Mouse (Mus musculus): Measurements from ENCODE around the gene Chic1.

Gene Chic1

DNA sequence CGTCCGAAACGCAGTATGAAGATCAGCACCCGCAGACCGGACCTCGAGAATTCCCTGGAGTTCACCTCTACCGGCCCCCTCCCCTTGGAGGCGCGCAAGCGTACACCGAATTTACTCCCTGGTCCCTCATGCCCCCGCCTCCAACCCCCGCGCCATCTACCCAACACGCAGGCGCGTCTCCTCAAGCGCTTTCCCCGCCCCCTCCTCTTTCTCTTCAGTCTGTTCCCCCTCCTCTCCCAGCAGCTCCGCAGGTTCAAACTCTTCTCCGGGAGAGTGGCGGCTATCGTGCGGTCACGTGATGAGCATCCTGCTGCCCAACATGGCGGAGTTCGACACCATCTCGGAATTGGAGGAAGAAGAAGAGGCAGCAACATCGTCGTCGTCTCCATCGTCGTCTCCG lies at the start of gene Chic1:
TSS of gene Chic1 (plus strand) at position 190 of the 400 bp plus-strand sequence.
- peak; percentile 83 for DNase-seq (ENCODE audit: low spot score)

GRCm38 (mm10) chrX:103308262-103308661 lies 48.0 kb upstream of the Chic1 start:
- DNase-seq (ENCODE audit: low spot score) = no peak

DNA sequence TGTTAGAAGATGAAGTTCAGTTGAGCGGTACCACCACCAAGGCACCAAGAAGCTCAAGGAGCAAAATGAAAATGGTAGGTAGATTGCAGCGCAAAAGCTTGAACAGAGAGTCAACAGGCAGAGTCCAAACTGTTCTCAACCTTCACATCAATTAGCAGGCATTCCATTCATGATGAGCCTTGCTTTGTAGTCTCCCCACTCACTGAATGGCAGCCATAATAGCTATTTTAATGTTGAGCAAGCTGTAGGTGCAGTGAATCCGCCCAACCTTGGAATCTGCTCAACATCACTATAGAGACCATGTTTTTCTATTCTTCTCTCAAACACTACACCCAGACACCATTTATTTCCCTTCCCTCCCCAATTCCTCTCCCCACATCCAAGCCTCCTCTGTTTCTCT lies 44.6 kb upstream of the Chic1 start:
- no peak for DNase-seq (ENCODE audit: low spot score)

- DNase-seq (ENCODE audit: low spot score) = no peak
Observed at GRCm38 (mm10) chrX:103314146-103314545, 42.1 kb upstream of the Chic1 start.

DNA sequence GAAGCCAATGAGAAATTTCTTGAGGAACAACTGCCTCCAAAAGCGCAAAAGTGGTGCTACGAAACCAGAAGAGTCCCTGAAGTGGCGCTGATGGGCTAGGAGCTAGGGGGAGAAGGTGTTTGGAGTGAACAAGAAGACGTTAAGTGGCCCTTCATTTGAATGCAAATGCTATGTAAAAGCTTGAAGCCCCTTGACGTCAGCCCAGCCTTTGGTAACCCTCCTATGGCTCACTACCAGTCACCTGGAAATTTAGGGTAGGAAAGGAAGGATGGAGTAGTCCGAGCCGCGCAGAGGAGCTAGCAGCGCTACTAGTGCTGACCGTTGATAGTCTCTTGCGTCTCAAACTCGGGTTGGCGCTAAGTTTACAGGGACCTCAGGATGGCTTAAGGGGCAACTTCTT lies 35.1 kb upstream of the Chic1 start, which contains the start of gene Cdx4:
TSS of gene Cdx4 (plus strand) at position 253 of the 400 bp plus-strand sequence.
- DNase-seq (ENCODE audit: low spot score) = peak; percentile 9

GRCm38 (mm10) chrX:103325900-103326299 lies 30.4 kb upstream of the Chic1 start:
- DNase-seq (ENCODE audit: low spot score) = no peak

- DNase-seq (ENCODE audit: low spot score) = no peak
Observed at GRCm38 (mm10) chrX:103329386-103329785, 26.9 kb upstream of the Chic1 start.

- no peak for DNase-seq (ENCODE audit: low spot score)
Observed at GRCm38 (mm10) chrX:103331125-103331858, 25.0 kb upstream of the Chic1 start.

DNA sequence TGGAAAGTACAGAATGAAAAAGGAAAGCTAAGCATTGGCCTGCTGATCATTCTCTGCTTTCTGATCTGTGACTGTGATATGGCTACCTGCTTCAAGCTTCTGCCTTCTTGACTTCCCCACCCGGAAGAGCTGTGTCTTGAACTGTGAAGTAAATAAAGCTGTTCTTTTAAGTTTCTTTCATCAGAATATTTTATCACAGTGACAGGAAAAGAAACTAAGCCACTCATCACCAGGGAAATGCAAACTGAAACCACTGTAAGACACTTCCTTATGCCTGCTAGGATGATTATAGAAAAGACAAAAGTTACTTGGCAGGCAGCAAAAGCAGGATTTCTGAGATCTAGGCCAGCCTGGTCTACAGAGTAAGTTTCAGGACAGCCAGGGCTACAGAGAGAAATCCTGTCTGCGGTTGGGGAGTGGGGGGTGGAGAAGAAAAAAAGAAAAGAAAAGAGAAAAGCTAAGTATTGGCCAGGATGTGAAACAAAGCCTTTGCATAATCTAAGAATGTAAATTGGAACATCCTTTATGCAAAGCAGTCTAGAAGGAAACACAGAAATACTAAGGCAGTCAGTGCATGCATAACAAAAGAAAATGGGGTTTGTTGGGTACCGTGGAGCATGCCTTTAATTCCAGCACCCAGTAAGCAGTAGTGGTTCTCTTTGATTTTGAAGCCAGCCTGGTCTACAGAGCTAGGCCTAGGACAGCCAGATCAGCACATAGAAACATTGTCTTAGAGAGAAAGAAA lies 14.7 kb upstream of the Chic1 start:
- DNase-seq (ENCODE audit: low spot score) = no peak

GRCm38 (mm10) chrX:103355784-103356183 lies 492 bp upstream of the Chic1 start:
- no peak for DNase-seq (ENCODE audit: low spot score)

DNA sequence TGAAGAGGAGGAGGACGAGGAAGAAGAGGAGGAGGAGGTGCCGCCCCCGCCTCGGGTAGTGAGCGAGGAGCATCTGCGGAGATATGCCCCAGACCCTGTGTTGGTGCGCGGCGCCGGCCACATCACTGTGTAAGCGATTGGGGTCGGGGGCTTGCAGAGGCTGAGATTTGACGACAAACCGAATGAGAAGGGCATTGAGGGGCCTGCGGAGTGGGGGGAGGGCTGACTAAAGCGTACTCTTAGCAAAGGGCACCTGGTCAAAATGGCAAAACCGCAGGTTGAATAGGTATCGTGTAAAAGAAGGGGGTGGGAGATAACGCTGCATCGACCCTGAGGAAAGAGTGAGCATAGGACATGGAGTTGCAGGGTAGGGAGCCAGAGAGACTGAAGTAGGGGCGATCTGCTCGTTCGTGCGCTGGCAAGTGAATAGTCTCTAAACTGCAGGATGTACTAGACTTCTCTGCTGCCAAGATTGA lies 523 bp downstream of the Chic1 start:
- DNase-seq (ENCODE audit: low spot score) = peak; percentile 21

GRCm38 (mm10) chrX:103366201-103366600 lies 9.9 kb downstream of the Chic1 start:
- DNase-seq (ENCODE audit: low spot score) = peak; percentile 34

- DNase-seq (ENCODE audit: low spot score) = no peak
Observed at GRCm38 (mm10) chrX:103368650-103369049, 12.4 kb downstream of the Chic1 start.

- DNase-seq (ENCODE audit: low spot score) = no peak
Observed at GRCm38 (mm10) chrX:103371221-103371620, 14.9 kb downstream of the Chic1 start.

DNA sequence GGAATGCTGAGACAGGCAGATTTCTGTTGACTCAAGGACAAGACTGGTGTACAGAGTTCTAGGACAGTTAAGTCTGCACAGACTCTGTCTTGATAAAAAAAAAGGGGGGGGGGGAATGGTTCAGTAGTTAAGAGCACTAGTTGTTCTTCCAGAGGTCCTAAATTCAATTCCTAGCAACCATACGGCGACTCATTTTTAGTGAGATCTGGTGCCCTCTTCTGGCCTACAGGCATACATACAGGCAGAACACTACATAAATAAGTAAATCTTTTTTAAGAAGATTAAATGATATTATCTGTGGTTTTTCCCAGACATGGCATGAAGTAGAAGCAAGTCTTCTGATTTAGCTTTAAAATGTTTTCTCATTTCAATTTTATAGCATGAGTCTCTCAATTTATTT lies 15.4 kb downstream of the Chic1 start:
- DNase-seq (ENCODE audit: low spot score) = peak; percentile 44

- peak; percentile 19 for DNase-seq (ENCODE audit: low spot score)
Observed at GRCm38 (mm10) chrX:103374250-103374649, 18.0 kb downstream of the Chic1 start.

DNA sequence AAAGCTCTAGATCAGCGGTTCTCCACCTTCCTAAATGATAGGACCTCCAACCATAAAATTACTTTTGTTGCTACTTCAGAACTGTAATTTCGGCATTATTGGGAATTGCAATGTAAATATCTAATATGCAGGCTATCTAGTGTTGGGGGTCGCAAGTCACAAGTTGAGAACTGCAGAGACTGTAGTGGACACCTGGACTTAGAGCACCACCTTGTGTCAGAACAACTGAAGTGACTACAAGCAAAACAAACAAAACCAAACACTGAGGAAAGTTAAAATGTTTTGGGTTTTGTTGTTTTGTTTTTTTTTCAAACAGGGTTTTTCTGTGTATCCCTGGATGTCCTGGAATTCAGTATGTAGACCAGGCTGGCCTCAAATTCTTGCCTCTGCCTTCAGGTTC lies 28.3 kb downstream of the Chic1 start:
- no peak for DNase-seq (ENCODE audit: low spot score)

DNA sequence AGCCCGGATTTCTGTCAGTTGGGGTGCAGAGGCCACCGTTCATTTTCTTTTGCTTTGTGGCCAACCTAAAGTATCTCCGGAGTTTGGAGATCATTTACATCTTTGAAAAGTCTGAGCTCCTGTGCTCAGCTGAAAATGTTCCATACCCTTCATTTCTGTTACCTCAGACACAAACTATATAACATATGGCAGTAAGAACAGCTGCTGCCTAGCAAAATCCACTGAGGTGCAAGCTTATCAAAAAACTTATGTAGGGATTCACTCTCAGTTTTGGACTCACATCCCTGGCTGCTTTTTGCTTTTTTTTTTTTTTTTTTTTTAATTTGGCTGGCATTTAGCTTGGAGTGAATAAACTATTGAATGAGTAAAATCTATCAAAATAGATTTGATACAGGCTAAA lies 31.9 kb downstream of the Chic1 start:
- DNase-seq (ENCODE audit: low spot score) = no peak

GRCm38 (mm10) chrX:103393841-103394240 lies 37.6 kb downstream of the Chic1 start:
- no peak for DNase-seq (ENCODE audit: low spot score)

- DNase-seq (ENCODE audit: low spot score) = peak; percentile 33
Observed at GRCm38 (mm10) chrX:103405021-103405420, 48.7 kb downstream of the Chic1 start.

DNA sequence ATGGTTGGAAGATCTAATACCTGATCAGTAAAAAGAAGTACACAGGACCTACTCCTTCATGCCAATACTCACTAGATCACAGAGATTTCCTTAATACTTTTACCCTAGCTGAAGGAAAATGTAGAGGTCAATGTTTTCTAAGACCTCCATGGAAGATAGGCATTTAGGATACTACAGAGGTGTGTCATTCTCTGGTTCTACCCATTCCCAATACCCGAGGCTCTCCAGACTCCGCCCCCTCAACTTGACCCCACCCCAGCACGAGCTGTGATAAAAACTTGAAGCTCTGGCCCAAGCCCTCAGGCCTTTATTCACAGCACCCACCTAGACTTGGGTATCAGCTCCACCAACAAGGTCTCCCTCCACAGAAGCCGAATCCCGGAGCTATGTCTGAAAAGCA lies 57.9 kb downstream of the Chic1 start, which contains the start of gene Tsx:
TSS of gene Tsx (plus strand) at position 301 of the 400 bp plus-strand sequence.
- DNase-seq (ENCODE audit: low spot score) = no peak

GRCm38 (mm10) chrX:103421710-103422109 lies 65.4 kb downstream of the Chic1 start, which contains the start of gene Gm26992:
Gene Gm26992, plus strand, starts transcription at chrX:103422010.
- no peak for DNase-seq (ENCODE audit: low spot score)

GRCm38 (mm10) chrX:103427677-103428076 lies 71.4 kb downstream of the Chic1 start:
- DNase-seq (ENCODE audit: low spot score) = no peak

All from embryo, embryonic 10 days (tissue).